Mouse (Mus musculus): ENCODE measurements around the gene Tap1. TPM values are rescaled to one million over a fixed set of nuclear protein-coding genes. Genes with fewer than 3 reads are reported as not detected.
A peak's percentile ranks its signal among the peaks of the same experiment; 100 is the strongest.

Gene Tap1
- polyA plus RNA-seq, 1 experiment from 2014 or later: 7.0 TPM

DNA sequence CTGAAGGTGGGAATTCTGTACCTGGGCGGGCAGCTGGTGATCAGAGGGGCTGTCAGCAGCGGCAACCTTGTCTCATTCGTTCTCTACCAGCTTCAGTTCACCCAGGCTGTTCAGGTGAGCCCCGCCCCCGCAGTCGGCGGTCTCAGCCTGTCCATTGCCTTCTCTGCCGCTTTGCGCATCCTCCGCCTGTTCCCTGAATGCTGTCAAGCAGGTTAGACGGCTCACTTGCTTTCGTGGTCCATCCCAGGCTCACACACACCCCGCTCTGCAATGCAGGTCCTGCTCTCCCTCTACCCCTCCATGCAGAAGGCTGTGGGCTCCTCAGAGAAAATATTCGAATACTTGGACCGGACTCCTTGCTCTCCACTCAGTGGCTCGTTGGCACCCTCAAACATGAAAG is 5.5 kb downstream of the Tap1 start:
- no peak for ATAC-seq (ENCODE audit: low FRiP score, low TSS enrichment)
- DNase-seq (ENCODE audit: low spot score): no peak

DNA sequence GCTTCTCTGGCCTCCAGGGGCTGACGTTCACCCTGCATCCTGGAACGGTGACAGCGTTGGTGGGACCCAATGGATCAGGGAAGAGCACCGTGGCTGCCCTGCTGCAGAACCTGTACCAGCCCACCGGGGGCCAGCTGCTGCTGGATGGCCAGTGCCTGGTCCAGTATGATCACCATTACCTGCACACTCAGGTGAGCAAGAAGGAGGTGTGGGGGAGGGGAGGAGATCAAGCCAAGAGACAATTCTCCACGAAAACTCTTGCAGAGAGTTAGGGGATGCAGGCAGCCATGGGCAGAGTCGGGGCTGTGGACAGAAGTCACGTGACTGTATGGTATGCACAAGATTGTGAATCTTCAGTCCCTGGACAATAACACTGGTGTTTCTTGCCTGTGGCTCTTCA is 6.1 kb downstream of the Tap1 start:
- Histone ChIP-seq H3K4me1 (replicated peaks; ENCODE audit: control insufficient read depth, insufficient read depth) (no peaks in the 10 kb centered on the region), H3K9me3 (ENCODE audit: control insufficient read depth, low read length) (no peaks in the 10 kb centered on the region), H3K9ac (ENCODE audit: low read length) (no peak overlapping the region), H3K27me3 (ENCODE audit: control insufficient read depth, insufficient read depth, low read length) (no peaks in the 10 kb centered on the region; the same call in 1 of the 2 replicates), H3K27ac (replicated peaks) (no peak overlapping the region), H3K36me3 (ENCODE audit: control insufficient read depth, insufficient read depth, low read length) (no peaks in the 10 kb centered on the region), H3K4me2 (replicated peaks; ENCODE audit: low read depth) (no peak overlapping the region), H3K4me3 (ENCODE audit: low read depth, low read length) (no peak overlapping the region)
- no peak for DNase-seq (ENCODE audit: low spot score)
- TF ChIP-seq EP300 (optimal IDR thresholded peaks at IDR 0.05) (no peak), CTCF (IDR thresholded peaks at IDR 0.05; ENCODE audit: low read depth) (no peak)
- WGBS: 50% methylated on average over 8 of the region's 8 CpGs
- no peak for ATAC-seq (ENCODE audit: low FRiP score, low TSS enrichment)

More for the DNA sequence above, 5.5 kb downstream of the Tap1 start:
- H3K36me3 ChIP-seq (ENCODE audit: control insufficient read depth, insufficient read depth, low read length): no peaks in the 10 kb centered on the region
- no peaks in the 10 kb centered on the region; the same call in 1 of the 2 replicates for H3K27me3 ChIP-seq (ENCODE audit: control insufficient read depth, insufficient read depth, low read length)
- no peaks in the 10 kb centered on the region for H3K4me1 ChIP-seq (replicated peaks; ENCODE audit: control insufficient read depth, insufficient read depth)
- TF ChIP-seq EP300 (optimal IDR thresholded peaks at IDR 0.05) (no peak), CTCF (IDR thresholded peaks at IDR 0.05; ENCODE audit: low read depth) (no peak)
- no peak overlapping the region for H3K4me3 ChIP-seq (ENCODE audit: low read depth, low read length)
- H3K4me2 ChIP-seq (replicated peaks; ENCODE audit: low read depth): no peak overlapping the region
- 25% methylated on average over 16 of the region's 16 CpGs for WGBS
- H3K27ac ChIP-seq (replicated peaks): no peak overlapping the region
- no peaks in the 10 kb centered on the region for H3K9me3 ChIP-seq (ENCODE audit: control insufficient read depth, low read length)
- H3K9ac ChIP-seq (ENCODE audit: low read length): no peak overlapping the region

DNA sequence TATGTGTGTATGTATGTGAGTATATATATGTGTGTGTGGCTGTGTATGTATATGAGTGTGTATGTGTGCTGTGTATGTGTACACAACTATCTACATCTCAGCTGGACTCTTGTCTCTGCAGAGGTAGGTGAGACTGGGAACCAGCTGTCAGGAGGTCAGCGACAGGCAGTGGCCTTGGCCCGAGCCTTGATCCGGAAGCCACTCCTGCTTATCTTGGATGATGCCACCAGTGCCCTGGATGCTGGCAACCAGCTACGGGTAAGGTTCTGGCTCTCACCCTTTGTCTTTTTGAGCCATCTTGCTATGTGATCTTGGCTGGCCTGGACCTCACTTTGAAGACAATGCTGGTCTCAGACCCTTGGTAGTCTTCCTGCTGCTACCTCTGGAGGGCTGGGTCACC is 7.4 kb downstream of the Tap1 start:
- Histone ChIP-seq H3K27ac (replicated peaks) (no peak overlapping the region), H3K9me3 (ENCODE audit: control insufficient read depth, low read length) (no peaks in the 10 kb centered on the region), H3K9ac (ENCODE audit: low read length) (no peak overlapping the region), H3K4me3 (ENCODE audit: low read depth, low read length) (no peak overlapping the region), H3K4me2 (replicated peaks; ENCODE audit: low read depth) (no peak overlapping the region), H3K27me3 (ENCODE audit: control insufficient read depth, insufficient read depth, low read length) (no peaks in the 10 kb centered on the region; the same call in 1 of the 2 replicates), H3K4me1 (replicated peaks; ENCODE audit: control insufficient read depth, insufficient read depth) (no peaks in the 10 kb centered on the region), H3K36me3 (ENCODE audit: control insufficient read depth, insufficient read depth, low read length) (no peaks in the 10 kb centered on the region)
- ATAC-seq (ENCODE audit: low FRiP score, low TSS enrichment) (no peak), DNase-seq (ENCODE audit: low spot score) (no peak)
- TF ChIP-seq EP300 (optimal IDR thresholded peaks at IDR 0.05): no peak
- TF ChIP-seq CTCF (IDR thresholded peaks at IDR 0.05; ENCODE audit: low read depth): no peak
- WGBS: 92% methylated on average over 4 of the region's 4 CpGs

DNA sequence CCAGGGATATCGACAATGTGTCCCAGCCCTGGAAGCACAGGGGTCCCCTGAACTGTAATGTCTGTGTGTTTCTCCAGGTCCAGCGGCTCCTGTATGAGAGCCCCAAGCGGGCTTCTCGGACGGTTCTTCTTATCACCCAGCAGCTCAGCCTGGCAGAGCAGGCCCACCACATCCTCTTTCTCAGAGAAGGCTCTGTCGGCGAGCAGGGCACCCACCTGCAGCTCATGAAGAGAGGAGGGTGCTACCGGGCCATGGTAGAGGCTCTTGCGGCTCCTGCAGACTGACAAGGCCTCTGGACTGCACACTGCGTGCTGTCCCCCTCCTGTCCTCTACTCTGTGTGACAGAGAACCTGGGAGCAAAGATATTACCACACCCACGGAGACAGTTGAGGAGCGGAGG is 9.1 kb downstream of the Tap1 start:
- no peak for DNase-seq (ENCODE audit: low spot score)
- H3K4me2 ChIP-seq (replicated peaks; ENCODE audit: low read depth): no peak overlapping the region
- H3K9me3 ChIP-seq (ENCODE audit: control insufficient read depth, low read length): no peaks in the 10 kb centered on the region
- TF ChIP-seq EP300 (optimal IDR thresholded peaks at IDR 0.05) (no peak), CTCF (IDR thresholded peaks at IDR 0.05; ENCODE audit: low read depth) (no peak)
- H3K4me3 ChIP-seq (ENCODE audit: low read depth, low read length): no peak overlapping the region
- no peaks in the 10 kb centered on the region for H3K36me3 ChIP-seq (ENCODE audit: control insufficient read depth, insufficient read depth, low read length)
- 63% methylated on average over 12 of the region's 12 CpGs for WGBS
- H3K27ac ChIP-seq (replicated peaks): no peak overlapping the region
- H3K9ac ChIP-seq (ENCODE audit: low read length): no peak overlapping the region
- no peak for ATAC-seq (ENCODE audit: low FRiP score, low TSS enrichment)
- no peaks in the 10 kb centered on the region for H3K4me1 ChIP-seq (replicated peaks; ENCODE audit: control insufficient read depth, insufficient read depth)
- no peaks in the 10 kb centered on the region; the same call in 1 of the 2 replicates for H3K27me3 ChIP-seq (ENCODE audit: control insufficient read depth, insufficient read depth, low read length)

DNA sequence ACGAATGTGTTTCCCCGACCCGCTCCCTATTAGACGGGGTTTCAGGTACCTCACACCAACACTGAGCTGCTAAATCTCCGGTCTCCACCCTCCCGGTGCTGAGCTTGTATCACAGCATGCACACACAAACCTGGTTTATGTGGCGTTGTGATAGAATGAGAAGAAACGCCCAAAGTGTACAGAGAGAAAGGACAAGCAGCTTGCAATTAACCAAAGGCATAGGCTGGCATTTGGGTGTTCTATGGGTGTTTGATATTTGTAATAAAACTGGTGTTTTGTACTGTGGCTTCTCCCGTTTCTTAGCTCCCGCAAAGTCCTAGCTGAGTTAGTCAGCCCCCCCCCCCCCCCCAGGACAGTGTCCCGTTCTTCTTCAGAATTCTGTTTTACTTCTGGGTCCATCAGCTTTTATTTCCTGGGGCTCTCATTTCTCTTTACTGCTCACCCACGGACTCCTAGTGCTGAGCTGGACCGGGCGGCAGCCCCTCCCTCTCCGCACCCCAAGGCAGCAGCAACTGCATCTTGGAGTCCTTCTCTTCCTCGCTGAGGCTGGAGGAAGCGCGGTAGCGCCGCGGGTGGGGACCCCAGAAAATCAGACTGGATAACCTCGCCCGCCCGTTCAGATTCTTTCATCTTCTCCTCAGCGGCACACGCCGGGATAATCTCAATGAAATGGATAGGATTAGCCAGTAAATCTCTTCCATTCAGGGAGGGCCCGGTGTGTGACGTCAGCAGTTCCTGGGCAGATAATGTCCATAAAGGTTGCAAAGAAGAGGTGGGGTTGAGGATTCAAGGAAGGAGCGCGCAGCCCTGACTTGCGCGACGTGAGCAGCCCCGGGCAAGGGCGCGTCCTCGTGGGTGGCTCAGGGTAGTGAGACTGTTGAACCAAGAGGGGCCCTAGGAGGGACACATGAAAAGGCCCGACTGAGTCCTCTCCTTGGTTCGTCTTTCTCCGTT is 9.9 kb downstream of the Tap1 start, which contains the start of gene Psmb8:
Psmb8 (plus strand) TSS at position 781 of the 954 bp plus-strand sequence.
- WGBS: 8% methylated on average over 41 of the region's 41 CpGs
- ATAC-seq (ENCODE audit: low FRiP score, low TSS enrichment): peak; percentile 92
- Histone ChIP-seq H3K9me3 (ENCODE audit: control insufficient read depth, low read length) (no peaks in the 10 kb centered on the region), H3K27ac (replicated peaks) (0 out of 2 replicates have a peak within 1 kb of the TSS, but pooled peaks have one; percentile 14), H3K4me1 (replicated peaks; ENCODE audit: control insufficient read depth, insufficient read depth) (no peaks in the 10 kb centered on the region), H3K9ac (ENCODE audit: low read length) (peak within 1 kb of the TSS; percentile 48), H3K36me3 (ENCODE audit: control insufficient read depth, insufficient read depth, low read length) (no peaks in the 10 kb centered on the region), H3K4me2 (replicated peaks; ENCODE audit: low read depth) (peak within 1 kb of the TSS; percentile 76), H3K4me3 (ENCODE audit: low read depth, low read length) (peak within 1 kb of the TSS; percentile 50), H3K27me3 (ENCODE audit: control insufficient read depth, insufficient read depth, low read length) (no peaks in the 10 kb centered on the region; the same call in 1 of the 2 replicates)
- peak; percentile 94 for DNase-seq (ENCODE audit: low spot score)
- TF ChIP-seq CTCF (IDR thresholded peaks at IDR 0.05; ENCODE audit: low read depth) (peak; percentile 11; the same call in 1 of the 2 replicates), EP300 (optimal IDR thresholded peaks at IDR 0.05) (no peak)

Data from stomach, postnatal 0 days (tissue).